Mouse (Mus musculus) testis, postnatal 14 days (tissue): ENCODE results near the gene Pet100.

Experiments
- DNase-seq: peaks from one replicate; pipeline ENCODE4 v3.0.0; 2021; ENCODE audit warnings: low spot score

Gene Pet100

GRCm38 (mm10) chr8:3625445-3625844, 4.1 kb downstream of the Pet100 start, which contains the start of gene Pcp2:
Gene Pcp2 (minus strand): TSS chr8:3625545.
- DNase-seq = no peak

- DNase-seq = no peak
Measured at GRCm38 (mm10) chr8:3626971-3627370, 5.6 kb downstream of the Pet100 start.

- DNase-seq = no peak
Measured at GRCm38 (mm10) chr8:3628014-3628413, 6.7 kb downstream of the Pet100 start.

- DNase-seq = peak; percentile 81
Measured at GRCm38 (mm10) chr8:3630647-3631477, 9.5 kb downstream of the Pet100 start, which contains the start of gene Stxbp2. Gene Stxbp2 (plus strand): TSS chr8:3630955.

- no peak for DNase-seq
Measured at GRCm38 (mm10) chr8:3631478-3631875, 10.1 kb downstream of the Pet100 start.

GRCm38 (mm10) chr8:3645804-3646203, 24.5 kb downstream of the Pet100 start:
- no peak for DNase-seq

- no peak for DNase-seq
Measured at GRCm38 (mm10) chr8:3646824-3647531, 25.6 kb downstream of the Pet100 start.

- no peak for DNase-seq
Measured at GRCm38 (mm10) chr8:3647561-3647960, 26.2 kb downstream of the Pet100 start.

GRCm38 (mm10) chr8:3648268-3648667, 26.9 kb downstream of the Pet100 start:
- DNase-seq = no peak

- no peak for DNase-seq
Measured at GRCm38 (mm10) chr8:3648990-3649389, 27.6 kb downstream of the Pet100 start.

- DNase-seq = no peak
Measured at GRCm38 (mm10) chr8:3652845-3653244, 31.5 kb downstream of the Pet100 start.

GRCm38 (mm10) chr8:3654726-3655508, 33.6 kb downstream of the Pet100 start:
- no peak for DNase-seq

GRCm38 (mm10) chr8:3655526-3655925, 34.2 kb downstream of the Pet100 start, which contains the start of gene Retn:
Gene Retn (plus strand): TSS chr8:3655770.
- no peak for DNase-seq

- no peak for DNase-seq
Measured at GRCm38 (mm10) chr8:3656725-3657381, 35.5 kb downstream of the Pet100 start.

- DNase-seq = no peak
Measured at GRCm38 (mm10) chr8:3660889-3661288, 39.5 kb downstream of the Pet100 start.

- DNase-seq = no peak
Measured at GRCm38 (mm10) chr8:3664405-3664804, 43.1 kb downstream of the Pet100 start.

GRCm38 (mm10) chr8:3665507-3665906, 44.2 kb downstream of the Pet100 start, which contains the start of gene Mcemp1:
Gene Mcemp1 (plus strand): TSS chr8:3665754.
- DNase-seq = no peak

- no peak for DNase-seq
Measured at GRCm38 (mm10) chr8:3670388-3670787, 49.0 kb downstream of the Pet100 start.

GRCm38 (mm10) chr8:3671980-3672491, 50.7 kb downstream of the Pet100 start, which contains the start of gene Fcor:
Gene Fcor (minus strand): TSS chr8:3672362.
- peak; percentile 56 for DNase-seq

GRCm38 (mm10) chr8:3674671-3675070, 53.3 kb downstream of the Pet100 start:
- no peak for DNase-seq
